Mouse (Mus musculus) limb, embryonic 15.5 days (tissue): ENCODE data around the gene Ate1. TPM values are rescaled to one million over a fixed set of nuclear protein-coding genes. Genes with fewer than 3 reads are reported as not detected.
"Not testable (repeated sequence)": the region's sequence is repeated elsewhere in the genome, so short reads cannot be mapped to it uniquely, and the experiment has no call there.

ENCODE experiments used
- ATAC-seq: fragments of 200-750 bp; cut with Nextera tagmentation; 2 replicates; pipeline ENCODE4 v1.8.0; 2017; ENCODE audit warnings: low read depth, moderate TSS enrichment; ENCODE audit not compliant: insufficient number of reproducible peaks, low FRiP score, low TSS enrichment
- H3K27ac ChIP-seq: fragments of 300-500 bp; sonication (generic); 2 replicates; pipeline ENCODE4 v1.5.1; 2015; ENCODE audit warnings: moderate library complexity, mild to moderate bottlenecking, inconsistent platforms
- H3K27me3 ChIP-seq: fragments of 300-500 bp; sonication (generic); 2 replicates; pipeline ENCODE4 v1.6.1; 2015; ENCODE audit warnings: inconsistent platforms
- H3K36me3 ChIP-seq: fragments of 300-500 bp; sonication (generic); 2 replicates; pipeline ENCODE4 v1.6.1; 2015; ENCODE audit warnings: inconsistent platforms
- H3K4me1 ChIP-seq: fragments of 300-500 bp; sonication (generic); 2 replicates; pipeline ENCODE4 v1.6.1; 2015; ENCODE audit warnings: inconsistent platforms
- H3K4me2 ChIP-seq: fragments of 300-500 bp; sonication (generic); 2 replicates; pipeline ENCODE4 v1.6.1; 2015; ENCODE audit warnings: mild to moderate bottlenecking, inconsistent platforms
- H3K4me3 ChIP-seq: fragments of 300-500 bp; sonication (generic); 2 replicates; pipeline ENCODE4 v1.5.1; 2015; ENCODE audit warnings: mild to moderate bottlenecking, inconsistent platforms
- H3K9ac ChIP-seq: fragments of 300-500 bp; sonication (generic); 2 replicates; pipeline ENCODE4 v1.6.1; 2015; ENCODE audit warnings: inconsistent platforms
- H3K9me3 ChIP-seq: fragments of 300-500 bp; sonication (generic); 2 replicates; pipeline ENCODE4 v1.6.1; 2016; ENCODE audit warnings: inconsistent platforms
- WGBS: fragments of 180-500 bp; shearing (Covaris S2); methylation state at CpG from one replicate; pipeline ENCODE4 v1.1.7; 2015; 5-methylcytosine and 5-hydroxymethylcytosine counted together
- polyA plus RNA-seq: library from polyadenylated mRNA; unstranded; fragments of >200 nt; fragmentation: Nextera tagmentation; extraction: Ambion mirVana; gene quantifications from 2 replicates; pipeline ENCODE4 v1.2.1, GENCODE M21; 2015

Ate1 gene
- polyA plus RNA-seq, 1 experiment from 2014 or later = 55.7 TPM

DNA sequence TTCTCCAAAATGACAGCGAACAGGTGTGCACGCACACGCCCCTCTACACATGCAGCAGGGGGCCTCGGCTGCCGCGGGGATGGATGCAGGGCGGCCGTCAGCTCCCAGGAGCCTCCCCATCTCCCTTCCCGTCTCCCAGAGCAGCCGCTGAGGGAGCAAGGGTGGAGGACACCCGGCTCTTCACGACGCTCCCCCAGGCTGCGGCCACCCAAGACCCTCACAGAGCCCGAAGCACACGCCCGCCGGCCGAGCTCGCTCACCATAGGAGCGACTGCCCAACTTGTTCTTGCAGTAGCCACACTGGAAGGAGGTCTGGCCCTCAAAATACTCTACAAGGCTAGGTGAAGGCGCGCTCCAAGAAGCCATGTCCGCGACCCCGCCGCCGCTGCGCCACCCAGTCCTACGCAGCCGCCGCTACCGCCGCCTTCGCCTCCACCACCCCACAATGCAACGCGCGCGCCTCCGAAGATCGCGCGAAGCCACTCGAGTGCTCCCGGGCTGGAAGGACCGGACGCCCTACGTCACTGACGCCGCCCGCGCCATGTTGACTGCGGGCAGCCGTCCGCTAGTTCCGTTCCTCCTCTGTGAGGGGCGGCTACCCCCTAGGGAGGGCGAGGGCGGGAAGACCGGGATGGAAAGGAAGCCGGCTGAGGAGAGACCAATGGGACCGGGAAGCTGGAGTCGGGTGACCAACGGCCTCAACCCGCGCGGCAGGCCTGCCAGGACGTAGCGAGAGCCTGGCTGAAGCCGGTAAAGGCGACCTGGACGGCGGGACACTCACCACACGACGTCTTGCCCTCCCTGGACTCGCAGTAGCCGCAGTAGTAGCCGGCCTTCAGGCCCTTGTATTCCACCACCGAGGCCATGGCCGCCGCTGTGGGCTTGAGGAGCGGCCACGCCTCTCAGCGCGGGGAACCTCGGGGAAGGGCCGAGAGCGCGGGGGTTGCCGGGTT, 797 bp downstream of the Ate1 start:
- H3K4me1 ChIP-seq = peaks cover 12% of the 10 kb centered on the region; the same call in 1 of the 2 replicates
- H3K4me2 ChIP-seq = peak overlapping the region; percentile 76
- peak overlapping the region; percentile 96 for H3K9ac ChIP-seq
- under 1% methylated on average over 90 of the region's 90 CpGs for WGBS
- no peaks in the 10 kb centered on the region for H3K9me3 ChIP-seq
- ATAC-seq = peak; percentile 99
- H3K27me3 ChIP-seq = no peaks in the 10 kb centered on the region
- H3K4me3 ChIP-seq = peak overlapping the region; percentile 71
- no peaks in the 10 kb centered on the region for H3K36me3 ChIP-seq
- H3K27ac ChIP-seq = peak overlapping the region; percentile 97

DNA sequence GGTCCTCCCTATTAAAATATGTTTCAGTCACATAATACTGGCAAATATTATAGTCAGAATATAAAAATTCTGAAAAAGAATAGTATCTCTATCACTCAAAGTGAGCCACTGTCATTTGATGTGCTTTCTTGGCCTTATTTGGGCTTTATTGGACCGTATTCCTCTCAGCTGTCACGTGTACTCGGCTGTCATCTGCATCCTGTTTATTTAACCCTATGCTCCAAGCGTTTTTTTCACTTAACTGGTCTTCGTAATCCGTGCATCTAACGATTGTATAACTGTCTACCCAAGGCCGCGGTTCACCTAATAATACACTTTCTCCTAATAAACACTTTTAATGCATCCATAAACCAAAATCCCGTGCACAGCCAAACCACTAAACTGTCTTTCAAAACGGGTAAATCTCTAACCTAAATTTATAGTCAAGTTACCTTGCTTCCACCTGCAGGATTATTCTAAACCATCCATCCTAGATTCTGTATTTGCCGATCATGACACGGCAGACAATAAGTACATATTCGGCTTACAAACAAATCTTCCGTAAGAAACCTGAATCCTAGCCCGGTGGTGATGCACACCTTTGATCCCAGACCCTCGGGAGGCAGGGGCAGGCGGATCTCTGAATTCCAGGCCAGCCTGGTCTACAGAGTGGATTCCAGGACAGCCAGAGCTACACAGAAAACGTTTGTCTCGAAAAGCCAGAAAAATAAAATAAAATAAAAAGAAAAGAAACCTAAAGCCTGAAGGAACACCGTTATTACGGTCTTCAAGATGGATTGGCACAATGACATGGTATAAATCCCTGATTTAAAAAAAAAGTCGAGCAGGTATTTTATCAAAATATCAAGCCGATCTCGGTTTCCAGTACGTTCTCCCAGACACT, 1.7 kb downstream of the Ate1 start:
- Histone ChIP-seq H3K9ac (peak overlapping the region; percentile 80), H3K27ac (peak overlapping the region; percentile 97), H3K36me3 (peaks cover 3% of the 10 kb centered on the region; the same call in 1 of the 2 replicates), H3K4me3 (peak overlapping the region; percentile 71), H3K27me3 (no peaks in the 10 kb centered on the region), H3K4me1 (peaks cover 12% of the 10 kb centered on the region; the same call in 1 of the 2 replicates), H3K9me3 (no peaks in the 10 kb centered on the region), H3K4me2 (peak overlapping the region; percentile 76)
- 21% methylated on average over 26 of the region's 26 CpGs for WGBS
- no peak for ATAC-seq

DNA sequence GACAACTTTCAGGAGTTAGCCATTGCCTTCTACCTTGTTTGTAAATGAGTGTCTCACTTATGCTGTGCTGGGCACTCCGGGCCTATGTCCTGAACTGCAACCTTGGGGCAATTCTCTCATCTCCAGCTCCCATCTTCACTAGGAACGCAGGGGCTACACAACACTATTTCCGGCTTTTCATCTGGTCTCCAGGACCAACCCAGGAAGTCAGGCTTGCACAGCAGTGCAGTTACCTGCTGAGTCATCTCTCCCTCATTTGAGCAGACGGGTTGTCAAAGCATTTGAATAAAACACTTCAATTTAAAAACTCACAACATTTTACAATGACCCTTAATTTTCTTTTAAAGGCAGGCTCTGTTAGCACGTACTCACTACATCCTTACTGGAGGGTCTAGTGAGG, 9.9 kb downstream of the Ate1 start:
- no peak for ATAC-seq
- no peak overlapping the region for H3K4me3 ChIP-seq
- no peak overlapping the region for H3K9ac ChIP-seq
- H3K4me2 ChIP-seq = no peak overlapping the region
- H3K36me3 ChIP-seq = peaks cover 34% of the 10 kb centered on the region
- H3K4me1 ChIP-seq = no peaks in the 10 kb centered on the region
- no peaks in the 10 kb centered on the region for H3K9me3 ChIP-seq
- no peaks in the 10 kb centered on the region for H3K27me3 ChIP-seq
- H3K27ac ChIP-seq = no peak overlapping the region
- 90% methylated on average over 5 of the region's 5 CpGs for WGBS

DNA sequence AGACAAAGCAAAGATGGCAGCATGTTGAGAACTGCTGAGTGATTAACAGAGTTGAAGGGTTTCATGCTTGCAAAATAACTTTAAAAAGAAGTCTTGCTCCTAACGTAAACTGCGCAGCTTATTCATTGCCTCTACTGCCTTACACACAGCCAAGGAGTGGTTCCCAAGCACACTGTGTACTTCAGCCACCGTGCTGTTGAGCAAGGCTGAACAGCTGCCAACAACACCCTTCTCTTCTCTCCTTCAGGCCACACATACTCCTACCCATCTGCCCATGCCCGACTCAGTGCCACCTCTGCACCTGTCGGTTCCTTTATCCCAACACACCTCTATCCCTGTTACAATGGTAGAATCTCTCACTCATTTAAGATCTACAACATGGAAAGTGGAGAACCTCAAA, 17.2 kb downstream of the Ate1 start:
- no peak for ATAC-seq
- Histone ChIP-seq H3K27ac (no peak overlapping the region), H3K9ac (no peak overlapping the region), H3K27me3 (no peaks in the 10 kb centered on the region), H3K36me3 (peaks cover 43% of the 10 kb centered on the region), H3K4me3 (no peak overlapping the region), H3K4me1 (no peaks in the 10 kb centered on the region), H3K9me3 (no peaks in the 10 kb centered on the region), H3K4me2 (no peak overlapping the region)
- WGBS = 90% methylated on average over 5 of the region's 5 CpGs

DNA sequence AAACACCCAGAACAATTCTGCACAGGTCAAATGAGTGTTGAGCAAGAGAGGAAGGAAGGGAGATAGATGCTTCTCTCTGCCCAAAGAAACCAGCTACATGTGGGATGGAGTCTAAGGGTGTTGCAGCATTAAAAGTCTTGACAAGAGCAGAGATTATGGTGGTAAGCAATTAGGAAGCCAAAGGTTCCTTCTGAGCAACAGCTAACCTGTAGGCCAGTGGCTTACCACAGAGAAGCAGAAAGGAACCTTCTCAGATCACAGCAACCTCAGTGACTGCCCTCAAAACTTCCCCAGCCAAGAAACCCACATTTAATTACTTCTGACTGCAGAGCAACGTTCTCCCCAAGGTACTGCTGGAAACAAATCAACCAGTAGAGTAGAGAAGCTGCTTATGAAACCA, 18.7 kb downstream of the Ate1 start:
- H3K4me2 ChIP-seq = no peak overlapping the region
- no peaks in the 10 kb centered on the region for H3K4me1 ChIP-seq
- ATAC-seq = no peak
- H3K27ac ChIP-seq = no peak overlapping the region
- H3K9me3 ChIP-seq = no peaks in the 10 kb centered on the region
- no peak overlapping the region for H3K9ac ChIP-seq
- 39% methylated on average over 1 of the region's 1 CpGs for WGBS
- H3K36me3 ChIP-seq = peaks cover 32% of the 10 kb centered on the region
- no peak overlapping the region for H3K4me3 ChIP-seq
- no peaks in the 10 kb centered on the region for H3K27me3 ChIP-seq

DNA sequence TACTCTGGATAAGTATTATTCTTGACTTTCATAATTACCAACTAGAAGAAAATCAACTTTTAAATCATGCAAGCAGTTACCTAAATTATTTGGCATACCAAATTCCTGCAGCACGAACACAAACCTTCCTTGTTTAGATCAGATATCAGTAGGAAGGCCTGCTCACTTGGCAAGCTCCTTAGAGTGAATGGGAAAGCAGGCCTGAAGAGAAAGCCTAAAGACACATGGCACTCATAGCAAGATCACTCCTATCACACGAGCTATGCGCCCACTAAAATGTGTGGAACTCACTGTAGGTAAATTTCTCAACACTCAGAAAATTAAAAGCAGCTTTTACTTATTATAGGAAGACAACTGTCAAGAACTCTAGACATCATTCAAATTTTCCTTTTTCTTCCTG, 26.8 kb downstream of the Ate1 start:
- Histone ChIP-seq H3K4me1 (no peaks in the 10 kb centered on the region), H3K9ac (no peak overlapping the region), H3K9me3 (no peaks in the 10 kb centered on the region), H3K4me2 (no peak overlapping the region), H3K27me3 (no peaks in the 10 kb centered on the region), H3K27ac (no peak overlapping the region), H3K4me3 (no peak overlapping the region), H3K36me3 (no peaks in the 10 kb centered on the region)
- 70% methylated on average over 3 of the region's 3 CpGs for WGBS
- ATAC-seq = no peak

DNA sequence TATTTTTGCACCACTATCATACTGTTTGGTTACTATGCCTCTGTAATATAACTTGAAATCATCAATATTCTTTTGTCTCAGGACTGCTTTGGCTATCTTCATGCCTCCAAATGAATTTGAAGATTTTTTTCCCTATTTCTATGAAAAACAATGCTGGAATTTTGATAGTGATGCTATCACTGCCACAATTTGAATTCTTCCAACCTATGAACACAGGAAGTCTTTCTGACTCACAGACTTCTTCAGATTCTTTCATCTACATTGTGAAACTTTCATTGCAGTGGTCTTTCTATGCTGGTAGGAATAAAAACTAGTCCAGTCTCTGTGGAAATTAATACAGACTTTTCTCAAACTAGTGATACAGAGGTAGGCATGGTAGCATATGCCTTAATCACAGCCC, 28.1 kb downstream of the Ate1 start:
- no peaks in the 10 kb centered on the region for H3K27me3 ChIP-seq
- no peak for ATAC-seq
- H3K27ac ChIP-seq = no peak overlapping the region
- H3K4me3 ChIP-seq = no peak overlapping the region
- no peak overlapping the region for H3K9ac ChIP-seq
- H3K4me1 ChIP-seq = no peaks in the 10 kb centered on the region
- H3K36me3 ChIP-seq = no peaks in the 10 kb centered on the region
- no peak overlapping the region for H3K4me2 ChIP-seq
- H3K9me3 ChIP-seq = no peaks in the 10 kb centered on the region

DNA sequence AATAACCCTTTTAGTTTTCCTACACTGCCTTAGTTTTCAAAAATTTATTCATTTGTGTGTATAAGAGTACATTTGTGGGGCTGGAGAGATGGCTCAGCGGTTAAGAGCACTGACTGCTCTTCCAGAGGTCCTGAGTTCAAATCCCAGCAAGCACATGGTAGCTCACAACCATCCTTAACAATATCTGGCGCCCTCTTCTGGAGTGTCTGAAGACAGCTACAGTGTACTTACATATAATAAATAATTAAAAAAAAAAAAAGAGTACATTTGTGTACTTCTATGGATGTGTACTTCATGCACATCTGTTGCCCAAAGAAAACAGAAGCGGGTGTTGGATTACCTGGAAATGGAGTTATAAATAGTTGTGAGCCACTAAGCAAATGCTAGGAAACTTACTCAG, 41.2 kb downstream of the Ate1 start:
- H3K27me3 ChIP-seq = not testable (repeated sequence)

DNA sequence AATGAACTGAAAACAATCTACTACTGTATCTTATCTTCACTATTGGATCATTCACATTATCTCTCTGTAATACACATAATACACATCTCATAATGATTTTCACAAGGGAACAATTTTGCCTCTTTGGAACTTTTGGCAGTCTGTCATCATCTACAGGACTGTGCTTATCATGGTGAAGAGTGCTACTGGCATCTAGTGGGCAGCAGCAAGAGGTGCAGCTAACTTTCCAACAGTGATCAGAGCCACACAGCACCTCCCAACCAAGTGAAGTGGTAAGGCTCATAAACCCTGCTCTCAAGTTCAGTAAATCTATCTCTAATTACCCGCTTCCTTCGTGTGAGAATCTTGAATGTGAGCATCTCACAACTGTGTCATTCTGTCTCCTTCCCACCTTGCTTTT, 44.2 kb downstream of the Ate1 start:
- H3K27ac ChIP-seq = no peak overlapping the region
- H3K27me3 ChIP-seq = no peaks in the 10 kb centered on the region
- 0 out of 2 replicates have a peak, but pooled peaks have one; percentile 63 for ATAC-seq
- no peaks in the 10 kb centered on the region for H3K4me1 ChIP-seq
- H3K9ac ChIP-seq = no peak overlapping the region
- H3K36me3 ChIP-seq = peaks cover 3% of the 10 kb centered on the region; the same call in 1 of the 2 replicates
- 21% methylated on average over 2 of the region's 2 CpGs for WGBS
- no peak overlapping the region for H3K4me3 ChIP-seq
- no peak overlapping the region for H3K4me2 ChIP-seq
- no peaks in the 10 kb centered on the region for H3K9me3 ChIP-seq

More for the DNA sequence above, 41.2 kb downstream of the Ate1 start:
- H3K4me3 ChIP-seq, H3K27ac ChIP-seq, H3K4me1 ChIP-seq, H3K9me3 ChIP-seq, H3K36me3 ChIP-seq, H3K9ac ChIP-seq, H3K4me2 ChIP-seq, ATAC-seq: not testable (repeated sequence)
- WGBS = 83% methylated on average over 3 of the region's 3 CpGs

DNA sequence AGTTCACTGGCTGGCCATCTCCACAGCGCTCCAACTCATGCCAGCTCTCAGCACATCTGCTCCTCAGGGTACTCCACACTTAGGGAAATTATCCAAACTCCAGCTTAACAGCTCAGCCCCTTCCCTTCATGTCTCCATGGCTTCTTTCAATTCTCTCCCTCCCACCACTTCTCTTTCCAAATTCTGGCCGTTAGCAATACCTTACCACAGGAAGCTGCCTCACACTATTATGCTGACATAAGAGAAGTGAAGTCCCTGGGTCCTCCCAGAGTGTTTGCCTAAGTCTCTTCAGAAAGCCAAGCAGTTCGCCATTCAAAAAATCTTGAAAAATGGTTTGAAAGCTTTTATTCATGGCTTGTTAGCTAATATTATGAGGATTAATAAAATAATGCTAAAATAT, 46.3 kb downstream of the Ate1 start:
- Histone ChIP-seq H3K27ac (no peak overlapping the region), H3K4me2 (no peak overlapping the region), H3K4me1 (no peaks in the 10 kb centered on the region), H3K36me3 (no peaks in the 10 kb centered on the region), H3K4me3 (no peak overlapping the region), H3K9ac (no peak overlapping the region), H3K27me3 (no peaks in the 10 kb centered on the region), H3K9me3 (no peaks in the 10 kb centered on the region)
- WGBS = 73% methylated on average over 3 of the region's 3 CpGs
- ATAC-seq = no peak

DNA sequence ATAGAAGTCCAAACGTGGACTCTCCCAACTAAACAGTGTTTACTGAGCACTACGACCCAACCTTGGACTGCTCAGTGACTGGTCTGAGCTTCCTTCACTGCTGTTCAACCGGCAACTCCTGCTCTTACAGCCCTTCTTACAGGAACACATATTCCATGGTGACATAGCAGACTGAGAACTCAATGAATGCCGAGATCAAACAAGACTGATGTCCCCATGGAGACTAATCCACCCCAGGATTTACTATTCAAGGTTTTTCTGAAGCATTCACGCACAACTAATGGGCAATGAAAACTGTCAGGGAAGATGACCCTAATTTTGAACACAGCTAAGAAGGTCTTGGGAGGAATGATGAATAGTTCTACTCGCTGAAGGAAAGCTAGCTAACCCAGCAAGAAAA, 47.5 kb downstream of the Ate1 start:
- no peaks in the 10 kb centered on the region for H3K36me3 ChIP-seq
- no peaks in the 10 kb centered on the region for H3K9me3 ChIP-seq
- H3K27ac ChIP-seq = no peak overlapping the region
- ATAC-seq = no peak
- H3K4me1 ChIP-seq = no peaks in the 10 kb centered on the region
- 69% methylated on average over 6 of the region's 6 CpGs for WGBS
- H3K4me2 ChIP-seq = no peak overlapping the region
- no peaks in the 10 kb centered on the region for H3K27me3 ChIP-seq
- H3K4me3 ChIP-seq = no peak overlapping the region
- no peak overlapping the region for H3K9ac ChIP-seq

DNA sequence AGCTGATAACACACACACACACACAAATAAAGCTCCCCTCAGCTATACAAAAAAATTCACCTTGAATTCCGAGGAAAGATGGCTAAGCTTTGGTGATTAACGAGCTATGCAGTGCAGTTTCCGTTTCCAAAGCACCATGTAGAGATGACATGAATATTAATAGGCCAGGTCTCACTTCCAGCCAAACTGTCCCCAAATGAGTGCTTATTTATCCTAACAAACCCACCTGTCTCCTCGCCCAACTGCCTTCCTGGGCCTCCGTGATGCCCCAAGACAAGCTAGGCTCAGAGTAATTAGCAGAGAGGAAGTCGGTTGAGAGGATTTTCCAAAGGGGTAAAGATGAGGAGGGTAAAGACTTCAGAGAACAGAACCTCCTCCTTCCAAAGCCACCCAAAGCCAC, 49.1 kb downstream of the Ate1 start:
- WGBS = 54% methylated on average over 6 of the region's 6 CpGs
- no peak for ATAC-seq
- no peak overlapping the region for H3K9ac ChIP-seq
- no peaks in the 10 kb centered on the region for H3K36me3 ChIP-seq
- H3K27ac ChIP-seq = no peak overlapping the region
- no peaks in the 10 kb centered on the region for H3K9me3 ChIP-seq
- no peak overlapping the region for H3K4me3 ChIP-seq
- H3K27me3 ChIP-seq = no peaks in the 10 kb centered on the region
- H3K4me2 ChIP-seq = no peak overlapping the region
- no peaks in the 10 kb centered on the region for H3K4me1 ChIP-seq
